Mouse (Mus musculus) heart, adult 2 months (tissue): ENCODE measurements around the gene Ndufb6.

Source experiments
- CTCF ChIP-seq: fragments of 200-600 bp; IDR thresholded peaks from 2 replicates; pipeline ENCODE4 v1.8.1; 2022; ENCODE audit warnings: antibody characterized with exemption, mild to moderate bottlenecking, moderate library complexity
- EP300 ChIP-seq: fragments of 200-500 bp; IDR thresholded peaks from 2 replicates; pipeline ENCODE4 v1.6.1; 2011; ENCODE audit warnings: low read depth, low read length, control low read depth; ENCODE audit not compliant: insufficient read depth
- POLR2A ChIP-seq: fragments of 200-500 bp; IDR thresholded peaks from 2 replicates; pipeline ENCODE4 v1.6.1; 2011; ENCODE audit warnings: mild to moderate bottlenecking, low read depth, low read length, control low read depth; ENCODE audit not compliant: insufficient read depth

- TF ChIP-seq POLR2A (no peak), CTCF (no peak), EP300 (no peak)
Observed at GRCm38 (mm10) chr4:40302445-40303125, 23.4 kb upstream of the Ndufb6 start.
